Mouse (Mus musculus): ENCODE data around the gene Gm281.

Gene Gm281

GRCm38 (mm10) chr14:13812801-13813479 lies 101.3 kb downstream of the Gm281 start:
- DNase-seq: no peak

- no peak for DNase-seq
These were observed 123.8 kb downstream of the Gm281 start for GRCm38 (mm10) chr14:13790446-13790845.

GRCm38 (mm10) chr14:13790001-13790400 lies 124.3 kb downstream of the Gm281 start:
- DNase-seq: no peak

- DNase-seq: no peak
These were observed 131.3 kb downstream of the Gm281 start for GRCm38 (mm10) chr14:13782970-13783369.

GRCm38 (mm10) chr14:13778383-13778782 lies 135.9 kb downstream of the Gm281 start:
- DNase-seq: no peak

GRCm38 (mm10) chr14:13771163-13771562 lies 143.1 kb downstream of the Gm281 start:
- DNase-seq: no peak

- no peak for DNase-seq
These were observed 143.6 kb downstream of the Gm281 start for GRCm38 (mm10) chr14:13770686-13771085.

All from kidney, adult 11 months (tissue).